In genomic region chr11:69990850-69991691, GRCm38 (mm10) we compare ENCODE assay signal across 8 mouse cellular contexts. TPM values are rescaled to one million over a fixed set of nuclear protein-coding genes. Genes with fewer than 3 reads are reported as not detected.
DNase-seq lines count a peak whose midpoint lies in the region; ATAC-seq and TF ChIP-seq lines count a peak whose summit lies in the region.

Gene Gabarap (plus strand): TSS chr11:69991143.

- H3K4me1 ChIP-seq in hindbrain, embryonic 10.5 days (replicated peaks): peaks cover 31% of the 10 kb centered on the region
- H3K4me1 ChIP-seq in lung, postnatal 0 days (ENCODE audit: insufficient read depth, low read depth, low read length): peaks cover 9% of the 10 kb centered on the region; the same call in 1 of the 2 replicates

- peak; percentile 67 for ATAC-seq in frontal cortex, adult (ENCODE audit: low TSS enrichment)
- peak; percentile 78 for ATAC-seq in lung, postnatal 0 days

- peak; percentile 87 for TF ChIP-seq EP300 in lung, postnatal 0 days (IDR thresholded peaks at IDR 0.05)

- WGBS in hindbrain, embryonic 10.5 days: under 1% methylated on average over 40 of the region's 40 CpGs
- WGBS in lung, postnatal 0 days: 0% methylated on average over 40 of the region's 40 CpGs

- peak; percentile 95 for DNase-seq in MN1 (ENCODE audit: low spot score)
- peak; percentile 96 for DNase-seq in cerebellum, adult 9-10 months
- DNase-seq in hindbrain, embryonic 10.5 days (ENCODE audit: low spot score): peak; percentile 95
- peak; percentile 97 for DNase-seq in layer of hippocampus, adult 9-11 months
- peak; percentile 99 for DNase-seq in lung, postnatal 0 days (ENCODE audit: low spot score)
- DNase-seq in ovary, postnatal 14 days (ENCODE audit: low spot score): peak; percentile 95
- DNase-seq in thymus, postnatal 14 days: peak; percentile 96

- peak; percentile 8; the same call in 1 of the 2 replicates for TF ChIP-seq CTCF in lung, postnatal 0 days (IDR thresholded peaks at IDR 0.05)

- H3K27ac ChIP-seq in hindbrain, embryonic 10.5 days: peak within 1 kb of the TSS; percentile 95
- H3K27ac ChIP-seq in lung, postnatal 0 days (ENCODE audit: low read length): peak within 1 kb of the TSS; percentile 87

- H3K9me3 ChIP-seq in hindbrain, embryonic 10.5 days: no peaks in the 10 kb centered on the region
- H3K9me3 ChIP-seq in lung, postnatal 0 days (ENCODE audit: low read length): no peaks in the 10 kb centered on the region

- H3K27me3 ChIP-seq in hindbrain, embryonic 10.5 days (ENCODE audit: insufficient read depth, poor library complexity, severe bottlenecking): no peaks in the 10 kb centered on the region
- H3K27me3 ChIP-seq in lung, postnatal 0 days (replicated peaks; ENCODE audit: insufficient read depth, low read length): no peaks in the 10 kb centered on the region

- H3K36me3 ChIP-seq in hindbrain, embryonic 10.5 days: peaks cover 62% of the 10 kb centered on the region
- peaks cover 9% of the 10 kb centered on the region; the same call in 1 of the 2 replicates for H3K36me3 ChIP-seq in lung, postnatal 0 days (ENCODE audit: insufficient read depth, low read length)

- H3K4me2 ChIP-seq in lung, postnatal 0 days (replicated peaks; ENCODE audit: low read depth, low read length): peak within 1 kb of the TSS; percentile 57

- peak within 1 kb of the TSS; percentile 92 for H3K9ac ChIP-seq in lung, postnatal 0 days (replicated peaks; ENCODE audit: low read depth)

- H3K4me3 ChIP-seq in hindbrain, embryonic 10.5 days: peak within 1 kb of the TSS; percentile 86
- H3K4me3 ChIP-seq in lung, postnatal 0 days (ENCODE audit: low read depth, low read length): peak within 1 kb of the TSS; percentile 66

RNA-seq across cellular contexts. Expression of gene Gabarap, which starts in this region (rescaled TPM):
- 421 and 580 TPM in 2 replicates for polyA plus RNA-seq in hindbrain, embryonic 10.5 days (2016; fragmentation: Nextera tagmentation; extraction: Ambion mirVana)
- 624 and 645 TPM in 2 replicates for polyA plus RNA-seq in lung, postnatal 0 days (2015; fragmentation: Nextera tagmentation; extraction: Ambion mirVana)

Comparison
In these comparisons a context has a peak if more than half of its experiments do, and no peak if none do; other contexts are left out.
1. Peak in every context shown above with its lines: DNase-seq, ATAC-seq, H3K4me3 ChIP-seq and H3K27ac ChIP-seq.